Mouse (Mus musculus) monocyte, adult 5-6 weeks (primary cell): ENCODE measurements around the gene Dab2ip. TPM values are rescaled to one million over a fixed set of nuclear protein-coding genes. Genes with fewer than 3 reads are reported as not detected.

ENCODE experiments used
- ATAC-seq: fragments of 153-309, 156-312 bp; replicated peaks from 2 replicates; pipeline ENCODE4 v1.8.0; 2017; ENCODE audit warnings: mild to moderate bottlenecking; ENCODE audit not compliant: low TSS enrichment, insufficient number of reproducible peaks, severe bottlenecking, poor library complexity, low FRiP score
- total RNA-seq: library from RNA; stranded (forward); fragments of 200-1000, 200-491, 200-594 nt; gene quantifications from 3 replicates; pipeline ENCODE4 v1.2.3, GENCODE M21; 2017

The Dab2ip gene
- total RNA-seq, 1 experiment from 2014 or later = 5.5 TPM

- ATAC-seq = no peak
Observed at GRCm38 (mm10) chr2:35616891-35617658, 59.0 kb downstream of the Dab2ip start.

GRCm38 (mm10) chr2:35618981-35619380, 60.9 kb downstream of the Dab2ip start:
- ATAC-seq = no peak

- ATAC-seq = no peak
Observed at GRCm38 (mm10) chr2:35619532-35619931, 61.5 kb downstream of the Dab2ip start.

- no peak for ATAC-seq
Observed at GRCm38 (mm10) chr2:35620364-35621224, 62.5 kb downstream of the Dab2ip start.

- ATAC-seq = no peak
Observed at GRCm38 (mm10) chr2:35621225-35621519, 63.1 kb downstream of the Dab2ip start.

GRCm38 (mm10) chr2:35621796-35622195, 63.7 kb downstream of the Dab2ip start:
- no peak for ATAC-seq

- no peak for ATAC-seq
Observed at GRCm38 (mm10) chr2:35622261-35623103, 64.4 kb downstream of the Dab2ip start.

- ATAC-seq = no peak
Observed at GRCm38 (mm10) chr2:35623104-35623377, 65.0 kb downstream of the Dab2ip start.

GRCm38 (mm10) chr2:35623431-35624148, 65.5 kb downstream of the Dab2ip start:
- no peak for ATAC-seq

GRCm38 (mm10) chr2:35624380-35625006, 66.4 kb downstream of the Dab2ip start:
- ATAC-seq = no peak

- no peak for ATAC-seq
Observed at GRCm38 (mm10) chr2:35625007-35625380, 66.9 kb downstream of the Dab2ip start.

- no peak for ATAC-seq
Observed at GRCm38 (mm10) chr2:35625526-35625925, 67.5 kb downstream of the Dab2ip start.

- ATAC-seq = no peak
Observed at GRCm38 (mm10) chr2:35626181-35626727, 68.2 kb downstream of the Dab2ip start.

- ATAC-seq = no peak
Observed at GRCm38 (mm10) chr2:35627298-35627898, 69.3 kb downstream of the Dab2ip start.

GRCm38 (mm10) chr2:35628052-35628451, 70.0 kb downstream of the Dab2ip start:
- no peak for ATAC-seq

GRCm38 (mm10) chr2:35628656-35629055, 70.6 kb downstream of the Dab2ip start:
- no peak for ATAC-seq

- ATAC-seq = no peak
Observed at GRCm38 (mm10) chr2:35629126-35629525, 71.1 kb downstream of the Dab2ip start.

GRCm38 (mm10) chr2:35633392-35633791, 75.3 kb downstream of the Dab2ip start:
- ATAC-seq = no peak
